Mouse (Mus musculus): Measurements from ENCODE around the gene Padi6.

Padi6 gene

GRCm38 (mm10) chr4:140750328-140750727 is 7.9 kb upstream of the Padi6 start:
- DNase-seq (ENCODE audit: low read depth) = no peak

- no peak for DNase-seq (ENCODE audit: low read depth)
Measured at GRCm38 (mm10) chr4:140747978-140748377, 5.5 kb upstream of the Padi6 start.

GRCm38 (mm10) chr4:140744654-140745053 is 2.2 kb upstream of the Padi6 start:
- DNase-seq (ENCODE audit: low read depth) = no peak

GRCm38 (mm10) chr4:140743086-140743485 is 643 bp upstream of the Padi6 start:
- DNase-seq (ENCODE audit: low read depth) = no peak

- no peak for DNase-seq (ENCODE audit: low read depth)
Measured at GRCm38 (mm10) chr4:140741401-140741800, 1.0 kb downstream of the Padi6 start.

- no peak for DNase-seq (ENCODE audit: low read depth)
Measured at GRCm38 (mm10) chr4:140740655-140741054, 1.8 kb downstream of the Padi6 start.

GRCm38 (mm10) chr4:140732871-140733270 is 9.6 kb downstream of the Padi6 start:
- no peak for DNase-seq (ENCODE audit: low read depth)

- no peak for DNase-seq (ENCODE audit: low read depth)
Measured at GRCm38 (mm10) chr4:140731654-140732053, 10.8 kb downstream of the Padi6 start.

GRCm38 (mm10) chr4:140726907-140727306 is 15.5 kb downstream of the Padi6 start:
- DNase-seq (ENCODE audit: low read depth) = no peak

- no peak for DNase-seq (ENCODE audit: low read depth)
Measured at GRCm38 (mm10) chr4:140724739-140725138, 17.7 kb downstream of the Padi6 start.

- DNase-seq (ENCODE audit: low read depth) = no peak
Measured at GRCm38 (mm10) chr4:140723801-140724200, 18.6 kb downstream of the Padi6 start.

- DNase-seq (ENCODE audit: low read depth) = no peak
Measured at GRCm38 (mm10) chr4:140723192-140723591, 19.3 kb downstream of the Padi6 start.

- DNase-seq (ENCODE audit: low read depth) = no peak
Measured at GRCm38 (mm10) chr4:140722710-140723109, 19.7 kb downstream of the Padi6 start.

GRCm38 (mm10) chr4:140721968-140722490 is 20.4 kb downstream of the Padi6 start:
- no peak for DNase-seq (ENCODE audit: low read depth)

GRCm38 (mm10) chr4:140720091-140720490 is 22.4 kb downstream of the Padi6 start:
- DNase-seq (ENCODE audit: low read depth) = no peak

- no peak for DNase-seq (ENCODE audit: low read depth)
Measured at GRCm38 (mm10) chr4:140718436-140718835, 24.0 kb downstream of the Padi6 start.

GRCm38 (mm10) chr4:140716994-140717393 is 25.4 kb downstream of the Padi6 start:
- DNase-seq (ENCODE audit: low read depth) = no peak

GRCm38 (mm10) chr4:140714586-140714985 is 27.9 kb downstream of the Padi6 start:
- no peak for DNase-seq (ENCODE audit: low read depth)

GRCm38 (mm10) chr4:140713480-140714365 is 28.7 kb downstream of the Padi6 start:
- DNase-seq (ENCODE audit: low read depth) = peak; percentile 67

GRCm38 (mm10) chr4:140711360-140711759 is 31.1 kb downstream of the Padi6 start:
- DNase-seq (ENCODE audit: low read depth) = no peak

GRCm38 (mm10) chr4:140710781-140711180 is 31.7 kb downstream of the Padi6 start:
- DNase-seq (ENCODE audit: low read depth) = no peak

GRCm38 (mm10) chr4:140709617-140710016 is 32.8 kb downstream of the Padi6 start:
- no peak for DNase-seq (ENCODE audit: low read depth)

GRCm38 (mm10) chr4:140709111-140709510 is 33.3 kb downstream of the Padi6 start:
- DNase-seq (ENCODE audit: low read depth) = no peak

All from fibroblast of lung, adult 2 months (primary cell).